Mouse (Mus musculus) small intestine, adult 2 months (tissue): Measurements from ENCODE around the gene Cyp46a1. TPM values are rescaled to one million over a fixed set of nuclear protein-coding genes. Genes with fewer than 3 reads are reported as not detected.
A peak's percentile ranks its signal among the peaks of the same experiment; 100 is the strongest.

Source experiments
- H3K27ac ChIP-seq: fragments of 200-500 bp; 2 replicates; pipeline ENCODE4 v1.5.1; 2012; ENCODE audit warnings: low read depth, low read length, control low read depth, inconsistent platforms; ENCODE audit not compliant: insufficient read depth
- H3K27me3 ChIP-seq: fragments of 200-500 bp; 2 replicates; pipeline ENCODE4 v1.6.1; 2012; ENCODE audit warnings: mild to moderate bottlenecking, moderate library complexity, low read length, inconsistent platforms; ENCODE audit not compliant: control insufficient read depth, insufficient read depth
- H3K36me3 ChIP-seq: fragments of 200-500 bp; 2 replicates; pipeline ENCODE4 v1.6.1; 2012; ENCODE audit warnings: mild to moderate bottlenecking, low read length, control low read depth, inconsistent platforms; ENCODE audit not compliant: control insufficient read depth, insufficient read depth
- H3K4me1 ChIP-seq: fragments of 200-500 bp; 2 replicates; pipeline ENCODE4 v1.6.1; 2012; ENCODE audit warnings: low read length, inconsistent platforms, mixed read lengths; ENCODE audit not compliant: control insufficient read depth, insufficient read depth, insufficient read length
- H3K4me3 ChIP-seq: fragments of 200-500 bp; 2 replicates; pipeline ENCODE4 v1.5.1; 2012; ENCODE audit warnings: low read depth, mild to moderate bottlenecking, control low read depth, inconsistent platforms, low read length, moderate library complexity
- CTCF ChIP-seq: fragments of 200-500 bp; IDR thresholded peaks from 2 replicates; pipeline ENCODE4 v1.5.1; 2012; ENCODE audit warnings: low read depth, mild to moderate bottlenecking, control low read depth, inconsistent platforms, low read length, moderate library complexity, mixed read lengths; ENCODE audit not compliant: insufficient replicate concordance, insufficient read length; ENCODE audit errors: extremely low read depth
- POLR2A ChIP-seq: fragments of 200-500 bp; IDR thresholded peaks from 2 replicates; pipeline ENCODE4 v1.6.1; 2012; ENCODE audit warnings: low read depth, mild to moderate bottlenecking, control low read depth, inconsistent platforms, low read length, moderate library complexity
- WGBS: fragments of 180-500 bp; shearing (Covaris S2); methylation state at CpG from one replicate; pipeline ENCODE4 v1.1.7; 2018; 5-methylcytosine and 5-hydroxymethylcytosine counted together
- polyA plus RNA-seq: library from polyadenylated mRNA; depleted of rRNA; stranded (reverse); fragments of >200 nt; gene quantifications from 2 replicates; pipeline ENCODE4 v1.2.3, GENCODE M21; 2012; rRNA removed

The Cyp46a1 gene
- polyA plus RNA-seq: 0.51 and 1.2 TPM in 2 replicates

DNA sequence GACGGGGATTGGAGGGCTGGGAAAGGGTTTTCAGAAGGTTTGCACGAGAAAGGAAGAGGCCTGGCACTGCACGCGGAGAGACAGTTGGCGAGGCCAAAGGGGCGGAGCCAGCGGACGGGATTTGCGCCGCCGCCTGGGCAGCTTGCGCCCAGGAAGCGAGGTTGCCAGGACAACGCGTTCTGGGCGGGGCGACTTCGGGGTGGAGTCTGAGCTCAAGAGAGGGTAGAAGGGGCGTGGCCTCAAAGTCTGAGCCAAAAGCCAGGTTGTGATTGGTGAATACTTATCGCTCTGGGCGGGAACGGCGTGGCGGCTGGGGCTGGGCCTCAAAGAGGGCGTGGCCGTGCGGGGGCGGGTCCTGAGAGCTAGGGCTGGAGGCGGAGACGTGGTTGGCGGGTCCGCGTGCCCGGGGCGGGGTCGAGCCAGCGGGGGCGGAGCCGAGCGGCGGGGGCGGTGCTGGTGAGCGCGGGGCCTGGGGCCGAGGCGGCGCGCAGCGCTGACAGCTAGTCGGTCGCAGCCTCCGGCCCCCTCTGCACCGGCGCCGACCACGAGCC lies at the start of gene Cyp46a1:
Gene Cyp46a1 (plus strand): TSS at position 487 of the 551 bp plus-strand sequence.
- under 1% methylated on average over 50 of the region's 56 CpGs for WGBS
- peak within 1 kb of the TSS; percentile 64 for H3K4me3 ChIP-seq
- TF ChIP-seq CTCF: no peak
- no peak for TF ChIP-seq POLR2A
- H3K27ac ChIP-seq: peak within 1 kb of the TSS; percentile 17; the same call in 1 of the 2 replicates
- H3K4me1 ChIP-seq: peaks cover 8% of the 10 kb centered on the region
- H3K27me3 ChIP-seq: peaks cover 10% of the 10 kb centered on the region
- no peaks in the 10 kb centered on the region for H3K36me3 ChIP-seq

DNA sequence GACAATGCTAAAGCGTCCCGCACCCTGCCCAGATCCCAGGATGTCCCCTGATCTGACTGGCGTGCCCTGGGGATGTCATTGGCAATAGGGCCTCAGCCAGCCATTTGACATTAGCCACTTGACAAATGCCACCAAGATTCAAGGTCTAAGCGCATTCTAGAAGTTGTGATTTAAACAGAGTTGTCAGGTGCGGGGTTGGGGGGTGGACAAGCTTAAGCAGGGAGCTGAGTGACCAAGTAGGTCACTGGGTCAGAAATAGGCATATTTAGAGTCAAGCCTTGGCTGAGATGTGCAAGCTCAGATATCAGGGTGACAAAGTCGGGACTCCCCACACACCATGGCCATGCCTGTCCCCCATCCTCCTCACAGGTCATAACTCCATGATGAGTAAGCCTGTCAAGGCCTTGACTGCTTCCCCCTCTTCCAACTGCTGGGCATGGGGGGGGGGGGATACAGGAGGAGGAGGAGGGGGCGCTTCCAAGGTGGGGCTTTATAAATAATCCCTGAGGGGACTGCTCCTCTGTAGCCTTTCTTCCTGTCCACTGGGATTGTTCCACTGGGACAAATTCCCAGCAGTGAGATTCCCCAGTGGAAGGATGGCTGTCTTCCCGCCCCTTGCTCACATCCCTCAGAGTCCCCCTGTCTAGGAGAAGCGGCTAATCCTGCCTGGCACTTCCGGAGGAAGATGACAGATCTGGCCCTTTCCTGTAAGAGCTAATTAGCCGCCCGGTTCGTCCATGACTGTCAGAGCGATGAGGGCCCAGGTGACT lies 49.5 kb upstream of the Cyp46a1 start:
- WGBS: 70% methylated on average over 14 of the region's 14 CpGs
- no peaks in the 10 kb centered on the region for H3K27me3 ChIP-seq
- TF ChIP-seq CTCF: no peak
- TF ChIP-seq POLR2A: no peak
- H3K4me1 ChIP-seq: no peaks in the 10 kb centered on the region; the same call in 1 of the 2 replicates
- H3K36me3 ChIP-seq: no peaks in the 10 kb centered on the region
- no peak overlapping the region for H3K4me3 ChIP-seq
- H3K27ac ChIP-seq: no peak overlapping the region

DNA sequence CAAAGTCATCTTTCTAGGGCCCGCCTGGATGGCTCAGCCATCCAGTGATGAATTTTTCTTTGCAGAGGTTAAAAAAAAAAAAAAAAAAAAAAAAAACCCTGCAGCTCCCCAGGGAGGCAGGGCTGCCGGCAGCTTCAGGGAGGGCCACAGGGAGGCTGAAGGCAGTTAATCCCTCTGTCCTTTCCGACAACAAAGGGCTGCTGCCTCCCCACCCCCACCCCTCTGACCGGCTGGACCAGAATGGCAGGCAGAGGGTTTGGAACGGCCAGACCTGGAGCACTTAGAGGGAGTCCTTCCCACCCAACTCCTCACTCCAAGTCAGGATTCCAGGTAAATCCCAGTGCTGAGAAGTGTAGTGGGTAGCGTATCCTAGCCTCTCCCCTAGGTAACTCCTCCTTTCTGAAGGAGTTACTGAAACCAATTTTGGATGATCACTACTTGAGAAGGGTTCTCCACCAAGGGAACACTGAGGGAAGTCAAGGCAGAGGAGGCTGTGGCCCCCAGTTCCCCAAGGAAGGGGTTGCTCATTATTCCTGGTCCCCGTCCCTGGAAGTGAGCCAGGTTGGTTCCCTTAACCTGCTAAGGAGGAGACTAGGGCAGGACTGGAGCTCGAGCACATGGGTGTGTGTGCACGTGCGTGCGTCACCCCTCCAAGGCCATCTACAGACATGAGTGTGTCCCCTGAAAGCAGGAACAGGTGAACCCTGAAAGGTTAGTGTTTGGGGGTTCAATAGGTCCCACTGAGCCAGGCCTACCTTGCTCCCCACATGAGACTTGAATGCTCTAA lies 48.8 kb upstream of the Cyp46a1 start:
- no peak overlapping the region for H3K27ac ChIP-seq

DNA sequence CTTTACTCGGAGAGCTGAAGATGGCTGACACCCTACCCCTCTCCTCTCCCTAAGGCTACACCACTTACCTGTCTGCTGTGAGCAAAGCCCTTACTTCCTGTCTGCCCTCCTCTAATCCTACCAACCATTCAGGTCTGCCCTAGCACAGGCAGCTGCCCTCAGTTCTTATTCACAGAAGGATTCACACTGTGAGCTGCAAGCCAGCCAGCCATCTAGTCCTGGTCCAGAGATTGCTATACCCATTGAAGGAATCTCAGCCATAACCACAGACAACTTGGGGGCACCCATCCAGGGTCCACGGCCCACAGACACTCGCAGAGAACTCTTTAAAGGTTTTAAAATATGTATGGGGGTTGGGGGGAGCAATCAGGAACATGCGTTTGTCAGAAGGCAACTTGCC lies 47.8 kb upstream of the Cyp46a1 start:
- Histone ChIP-seq H3K27me3 (no peaks in the 10 kb centered on the region), H3K4me1 (no peaks in the 10 kb centered on the region), H3K4me3 (no peak overlapping the region), H3K36me3 (no peaks in the 10 kb centered on the region), H3K27ac (no peak overlapping the region)
- WGBS: 90% methylated on average over 4 of the region's 4 CpGs
- no peak for TF ChIP-seq CTCF
- TF ChIP-seq POLR2A: no peak

More for the DNA sequence above, 48.8 kb upstream of the Cyp46a1 start:
- no peaks in the 10 kb centered on the region for H3K27me3 ChIP-seq
- H3K4me3 ChIP-seq: no peak overlapping the region
- no peak for TF ChIP-seq CTCF
- no peak for TF ChIP-seq POLR2A
- 61% methylated on average over 11 of the region's 11 CpGs for WGBS
- H3K4me1 ChIP-seq: no peaks in the 10 kb centered on the region
- no peaks in the 10 kb centered on the region for H3K36me3 ChIP-seq

DNA sequence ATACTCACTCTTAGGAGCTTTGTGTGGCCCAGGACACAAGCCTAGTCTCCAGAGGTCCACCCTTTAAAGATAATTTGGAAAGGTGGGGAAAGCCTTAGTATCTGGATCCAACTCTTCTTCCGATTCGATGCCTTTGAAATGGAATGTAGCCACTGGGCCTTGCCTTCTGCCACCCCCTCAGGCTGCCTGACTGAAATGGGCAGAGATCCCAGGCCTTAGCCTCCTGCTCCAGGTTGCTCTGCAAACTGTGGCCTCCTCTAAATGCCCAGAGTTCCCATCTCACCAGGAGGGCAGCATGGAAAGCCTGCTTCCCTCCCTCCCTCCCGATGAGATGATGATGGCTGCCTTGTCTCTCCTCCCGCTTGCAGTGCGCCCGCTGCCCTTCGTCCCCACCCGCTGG lies 47.2 kb upstream of the Cyp46a1 start:
- Histone ChIP-seq H3K36me3 (no peaks in the 10 kb centered on the region), H3K27ac (no peak overlapping the region), H3K4me1 (no peaks in the 10 kb centered on the region), H3K4me3 (no peak overlapping the region), H3K27me3 (no peaks in the 10 kb centered on the region)
- WGBS: 91% methylated on average over 8 of the region's 8 CpGs
- no peak for TF ChIP-seq CTCF
- TF ChIP-seq POLR2A: no peak

DNA sequence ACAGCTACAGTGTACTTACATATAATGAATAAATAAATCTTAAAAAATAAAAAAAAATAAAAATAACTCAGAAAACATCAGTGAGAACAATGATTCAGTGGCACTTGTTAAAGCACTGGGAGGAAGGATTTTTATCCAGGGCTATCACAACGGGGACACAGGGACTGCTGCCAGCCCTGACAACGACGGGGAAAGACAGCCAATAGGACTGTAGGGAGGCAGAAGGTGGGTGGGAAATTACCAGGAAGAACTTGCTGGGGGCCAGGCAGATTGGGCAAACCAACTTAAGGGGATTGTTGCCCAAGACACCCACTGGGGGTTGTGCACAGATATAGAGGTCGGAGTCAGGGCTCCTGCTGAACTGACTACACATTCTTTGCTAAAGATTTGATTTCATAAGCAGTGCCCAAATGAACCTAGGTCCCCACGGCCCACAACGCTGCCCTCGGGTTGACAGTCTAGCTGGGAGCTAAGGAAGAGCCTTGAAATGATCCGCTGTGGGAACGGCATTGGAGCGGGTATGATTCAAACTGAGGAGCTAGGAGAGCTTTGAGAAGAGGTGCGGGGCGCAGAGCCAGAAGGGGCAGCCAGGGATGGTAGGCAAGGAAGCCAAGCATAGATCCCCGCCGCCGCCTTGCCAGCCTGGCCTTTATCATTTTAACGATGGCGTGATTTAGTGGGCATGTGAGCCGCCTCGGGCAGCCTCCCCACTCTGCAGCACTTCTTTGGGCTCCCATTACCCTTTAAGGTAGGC lies 45.9 kb upstream of the Cyp46a1 start:
- Histone ChIP-seq H3K4me3 (no peak overlapping the region), H3K36me3 (no peaks in the 10 kb centered on the region), H3K27me3 (no peaks in the 10 kb centered on the region), H3K27ac (no peak overlapping the region), H3K4me1 (peaks cover 2% of the 10 kb centered on the region; the same call in 1 of the 2 replicates)
- TF ChIP-seq POLR2A: no peak
- TF ChIP-seq CTCF: no peak
- 90% methylated on average over 19 of the region's 19 CpGs for WGBS
